Mouse (Mus musculus) brain, embryonic 14.5 days (tissue): ENCODE measurements around the gene Lsm12.

Experiments
- CTCF ChIP-seq: fragments of 200-500 bp; IDR thresholded peaks from 2 replicates; pipeline ENCODE4 v1.5.1; 2012; ENCODE audit warnings: inconsistent platforms, mild to moderate bottlenecking, moderate library complexity, borderline replicate concordance; ENCODE audit not compliant: insufficient read depth, insufficient read length; ENCODE audit errors: extremely low read depth
- POLR2A ChIP-seq: fragments of 200-500 bp; IDR thresholded peaks from 2 replicates; pipeline ENCODE4 v1.6.1; 2012; ENCODE audit warnings: mild to moderate bottlenecking, inconsistent platforms, borderline replicate concordance; ENCODE audit not compliant: poor library complexity, insufficient read depth, insufficient read length, severe bottlenecking; ENCODE audit errors: extremely low read depth

GRCm38 (mm10) chr11:102186235-102186634 is 1.1 kb upstream of the Lsm12 start:
- TF ChIP-seq CTCF (no peak), POLR2A (no peak)
